Mouse (Mus musculus) layer of hippocampus, adult 9-10 months (tissue): ENCODE results near the gene Cog1.

Source experiments
- DNase-seq: peaks from one replicate; pipeline ENCODE4 v3.0.0; 2022; ENCODE audit warnings: low spot score

Gene Cog1

GRCm38 (mm10) chr11:113648690-113649352, at the start of gene Cog1:
TSS of gene Cog1 (plus strand) at chr11:113649169.
- DNase-seq, result no peak

DNA sequence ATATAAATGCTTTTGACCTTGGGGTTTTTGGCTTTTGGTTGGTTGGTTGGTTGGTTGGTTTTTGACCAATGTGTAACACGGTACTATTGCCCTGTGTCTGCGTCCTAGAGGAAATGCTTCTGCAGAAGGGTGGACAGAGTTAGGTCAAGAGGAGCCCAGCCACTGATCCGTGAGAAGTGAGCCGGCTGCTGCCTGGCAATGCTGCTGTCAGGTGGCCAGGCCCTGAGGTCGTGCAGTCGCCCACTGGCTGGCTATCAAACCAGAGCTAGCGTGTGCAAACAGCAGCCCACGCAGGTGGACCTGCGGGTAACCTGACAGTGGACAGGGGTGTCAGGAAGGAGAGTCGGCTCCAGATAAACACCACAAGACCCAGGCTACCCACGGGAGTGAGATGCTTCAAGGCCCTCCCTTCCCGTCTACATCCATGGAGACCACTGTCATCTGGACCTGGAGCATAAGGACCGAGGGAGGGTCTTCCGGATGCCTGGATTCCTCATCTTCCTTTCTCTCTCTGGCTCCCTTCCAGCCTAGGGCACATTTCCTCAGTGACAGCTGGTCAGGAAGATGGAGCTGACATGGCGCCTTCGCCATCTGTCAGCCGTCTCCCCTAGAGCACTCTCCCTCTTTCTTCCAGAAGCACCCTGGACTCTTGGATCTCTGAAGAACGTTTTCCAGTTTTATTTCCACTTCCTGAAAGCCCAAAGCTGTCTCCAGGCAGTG, 48.3 kb upstream of the Cog1 start:
- no peak for DNase-seq

- DNase-seq, result no peak
Measured at GRCm38 (mm10) chr11:113601616-113602343, 47.2 kb upstream of the Cog1 start.

DNA sequence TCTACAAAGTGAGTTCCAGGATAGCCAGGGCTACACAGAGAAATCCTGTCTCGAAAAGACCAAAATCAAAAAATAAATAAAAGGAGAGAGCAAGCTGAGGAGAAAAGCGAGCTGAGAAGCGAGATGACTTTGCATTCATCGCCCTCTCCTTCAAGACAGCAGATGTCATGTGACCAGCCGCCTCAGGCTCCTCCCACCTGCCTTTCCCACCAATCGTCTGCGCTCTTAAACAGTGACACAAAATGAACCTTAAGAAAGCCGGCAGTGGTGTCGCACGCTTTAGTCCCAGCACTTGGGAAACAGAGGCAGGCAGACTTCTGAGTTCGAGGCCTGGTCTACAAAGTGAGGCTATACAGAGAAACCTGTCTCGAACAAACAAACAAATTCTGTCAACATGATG, 41.4 kb upstream of the Cog1 start:
- no peak for DNase-seq

DNA sequence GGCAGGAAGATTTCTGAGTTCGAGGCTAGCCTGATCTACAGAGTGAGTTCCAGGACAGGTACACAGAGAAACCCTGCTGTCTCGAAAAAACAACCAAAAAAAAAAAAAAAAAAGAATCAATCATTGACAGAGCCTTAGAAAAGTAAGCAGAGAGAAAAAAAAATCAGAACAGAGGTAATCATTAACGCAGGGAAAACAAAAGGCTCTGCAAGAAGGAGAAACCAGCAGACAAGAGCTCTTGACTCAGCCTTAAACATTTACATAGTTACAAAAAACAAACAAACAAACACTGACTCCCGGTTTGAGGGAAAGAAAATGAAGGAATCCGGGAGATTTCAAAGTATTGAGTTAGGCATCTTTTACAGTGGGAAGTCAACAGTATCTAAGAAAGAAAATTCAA, 39.4 kb upstream of the Cog1 start:
- DNase-seq, result no peak

- DNase-seq, result no peak
Measured at GRCm38 (mm10) chr11:113610266-113610665, 38.7 kb upstream of the Cog1 start.

DNA sequence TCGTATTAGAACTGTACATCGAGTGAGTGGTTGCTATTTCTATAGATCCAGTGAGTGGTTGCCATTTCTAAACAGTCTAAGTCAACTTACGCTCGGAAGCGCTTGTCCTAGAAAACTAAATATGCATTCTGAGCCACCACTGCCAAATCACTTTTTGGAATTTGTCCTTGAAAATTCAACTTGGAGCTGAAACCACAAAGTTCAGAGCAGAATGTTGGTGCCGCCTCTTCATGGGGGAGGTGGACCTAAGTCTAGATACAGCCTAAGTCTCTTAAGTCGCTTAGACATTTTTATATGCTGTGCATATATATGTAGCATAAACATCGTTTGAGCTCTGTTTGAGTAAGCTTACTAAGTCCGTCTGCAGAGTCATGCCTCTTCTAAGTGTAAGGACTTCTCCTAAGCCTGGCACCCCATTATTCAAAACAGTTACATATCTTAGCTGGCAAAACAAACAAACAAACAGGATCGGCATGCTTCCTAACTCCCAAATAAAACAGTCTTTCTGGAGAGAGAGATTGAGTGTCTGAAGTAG, 37.8 kb upstream of the Cog1 start:
- no peak for DNase-seq

GRCm38 (mm10) chr11:113611664-113612611, 37.0 kb upstream of the Cog1 start:
- no peak for DNase-seq

- no peak for DNase-seq
Measured at GRCm38 (mm10) chr11:113614476-113614875, 34.5 kb upstream of the Cog1 start.

DNA sequence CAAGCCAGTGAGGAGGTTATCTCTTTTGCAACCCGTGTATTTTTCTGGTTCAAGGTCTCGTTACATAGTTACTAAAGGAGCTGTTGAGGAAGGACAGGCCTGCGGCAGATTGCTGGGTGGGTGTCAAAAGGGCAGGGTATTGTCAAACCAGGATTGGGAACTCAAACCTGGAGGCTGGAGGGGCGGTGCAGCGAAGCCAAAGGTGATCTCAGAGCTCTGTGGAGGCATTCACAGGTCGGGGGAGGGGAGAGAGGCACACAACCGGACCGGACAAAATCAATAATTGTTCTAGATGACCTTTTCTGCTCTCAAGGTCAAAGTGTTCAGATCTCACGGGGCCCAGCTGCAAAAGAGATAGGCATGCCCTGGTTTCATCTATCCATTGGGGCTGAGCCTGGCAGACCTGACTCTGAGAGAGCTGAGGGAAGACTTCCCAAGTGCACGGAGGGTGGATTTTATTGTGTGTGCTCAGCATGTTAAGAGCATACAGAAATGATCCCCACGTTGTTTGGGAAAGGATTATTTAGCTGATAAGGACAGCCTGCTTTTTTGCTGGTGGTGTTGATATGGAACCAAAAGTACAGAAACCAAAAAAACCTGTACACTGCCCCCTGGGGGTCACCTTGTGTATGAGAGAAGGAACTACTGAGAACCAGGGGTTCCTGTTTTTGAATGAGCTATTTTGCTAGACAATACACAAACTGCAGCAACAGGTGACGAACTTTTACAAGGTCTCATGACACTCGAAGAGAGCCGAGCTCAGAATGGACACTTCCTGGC, 31.6 kb upstream of the Cog1 start:
- no peak for DNase-seq

- DNase-seq, result no peak
Measured at GRCm38 (mm10) chr11:113618303-113618671, 30.7 kb upstream of the Cog1 start.

- no peak for DNase-seq
Measured at GRCm38 (mm10) chr11:113618672-113619419, 30.1 kb upstream of the Cog1 start, which contains the start of gene Sstr2. TSS of gene Sstr2 (plus strand) at chr11:113619342.

DNA sequence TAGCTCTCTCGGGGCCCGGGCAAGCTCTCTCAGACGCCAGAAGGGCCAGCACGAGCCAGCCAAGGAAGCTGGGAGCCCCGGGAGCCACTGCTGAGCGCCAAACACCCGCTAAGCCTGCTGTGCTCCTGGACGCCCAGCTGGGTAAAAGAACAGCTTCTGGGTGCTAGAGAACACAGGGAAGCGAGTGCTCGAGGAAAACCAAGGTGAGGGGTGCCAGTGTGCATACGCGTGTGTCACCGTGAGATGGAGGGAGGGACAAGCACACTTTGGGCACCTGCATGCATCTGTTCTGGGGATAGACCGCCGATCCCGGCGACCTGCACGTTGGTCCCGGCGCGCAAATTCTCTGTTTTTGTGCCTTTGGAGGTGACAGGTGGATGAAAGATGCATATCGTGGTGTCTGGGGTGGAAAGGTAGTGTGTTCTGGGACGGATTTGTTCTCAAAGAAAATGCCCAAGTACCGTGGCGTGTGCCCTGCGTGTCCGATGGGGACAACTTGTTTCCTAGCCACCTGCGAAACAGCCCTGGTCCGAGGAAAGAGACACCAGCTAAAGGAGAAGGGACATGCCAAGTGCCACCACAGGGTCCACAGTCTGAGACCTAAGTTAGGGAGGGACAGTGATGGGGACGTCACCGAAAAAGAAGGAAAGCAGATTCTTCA, 29.4 kb upstream of the Cog1 start:
- DNase-seq, result no peak

- DNase-seq, result no peak
Measured at GRCm38 (mm10) chr11:113621001-113621400, 28.0 kb upstream of the Cog1 start.

DNA sequence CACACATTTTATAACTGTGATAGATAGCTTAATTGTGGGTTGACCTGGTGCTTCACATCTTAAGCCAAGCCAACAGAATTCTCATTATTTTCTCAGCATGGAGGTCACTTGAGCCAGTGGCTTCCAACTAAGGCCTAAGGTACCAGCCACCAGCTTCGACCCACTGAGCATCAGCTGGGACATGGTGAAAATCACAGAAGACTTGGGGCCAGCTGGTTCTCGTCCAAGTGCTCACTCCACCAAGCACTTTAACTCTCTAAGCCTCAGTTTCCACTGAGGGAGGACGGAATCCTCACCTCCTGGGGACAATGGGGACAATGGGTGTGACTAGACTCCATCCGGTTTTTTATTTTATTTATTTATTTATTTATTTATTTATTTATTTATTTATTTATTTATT, 26.9 kb upstream of the Cog1 start:
- DNase-seq, result no peak

GRCm38 (mm10) chr11:113625437-113625836, 23.5 kb upstream of the Cog1 start:
- DNase-seq, result no peak

- no peak for DNase-seq
Measured at GRCm38 (mm10) chr11:113627785-113628184, 21.2 kb upstream of the Cog1 start.

- no peak for DNase-seq
Measured at GRCm38 (mm10) chr11:113630642-113631041, 18.3 kb upstream of the Cog1 start.

DNA sequence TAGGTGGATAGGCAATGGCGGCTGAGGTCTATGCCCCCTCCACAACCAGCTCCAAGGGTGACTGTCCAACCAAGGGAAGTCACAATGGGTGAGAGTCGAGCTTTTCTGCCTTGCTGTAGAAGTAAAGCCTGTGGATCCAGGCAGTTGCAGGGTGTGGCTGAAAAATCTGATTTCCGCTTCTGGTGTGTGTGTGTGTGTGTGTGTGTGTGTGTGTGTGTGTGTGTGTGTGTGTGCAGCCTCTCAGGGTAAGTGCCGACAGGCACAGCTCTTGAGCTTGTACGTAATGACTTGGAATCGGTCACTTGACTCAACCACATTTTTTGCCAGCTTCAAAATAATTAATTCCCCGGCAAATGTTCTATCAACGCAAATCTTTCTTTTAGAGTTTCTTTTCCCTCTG, 17.7 kb upstream of the Cog1 start:
- DNase-seq, result no peak

DNA sequence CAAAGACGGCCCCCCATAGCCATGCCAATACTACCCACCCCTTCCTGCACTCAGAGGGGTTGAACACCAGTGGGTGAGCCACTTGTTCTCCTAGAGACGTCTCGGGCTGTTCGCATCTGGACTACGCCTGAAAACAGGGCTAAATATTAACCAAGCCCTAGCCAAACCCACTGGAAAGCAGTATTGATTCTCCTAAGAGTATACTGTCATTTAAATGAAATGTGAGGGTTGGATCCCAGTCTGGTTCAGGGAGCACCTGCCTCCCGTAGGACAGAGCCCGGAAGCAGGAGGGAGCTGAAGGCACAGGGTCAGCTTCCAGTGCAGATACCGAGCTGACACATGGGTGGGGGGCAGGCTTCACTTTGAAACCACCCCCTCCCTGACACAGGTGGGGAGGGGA, 17.1 kb upstream of the Cog1 start:
- no peak for DNase-seq
